Mouse (Mus musculus): ENCODE data around the gene Ptprf.

Gene Ptprf

GRCm38 (mm10) chr4:118218521-118218920 is 72.7 kb downstream of the Ptprf start:
- DNase-seq (ENCODE audit: extremely low read depth, insufficient read length, low spot score) = no peak

GRCm38 (mm10) chr4:118216726-118217595 is 74.2 kb downstream of the Ptprf start:
- no peak for DNase-seq (ENCODE audit: extremely low read depth, insufficient read length, low spot score)

GRCm38 (mm10) chr4:118214891-118215290 is 76.3 kb downstream of the Ptprf start:
- no peak for DNase-seq (ENCODE audit: extremely low read depth, insufficient read length, low spot score)

- no peak for DNase-seq (ENCODE audit: extremely low read depth, insufficient read length, low spot score)
Observed at GRCm38 (mm10) chr4:118206918-118207640, 84.1 kb downstream of the Ptprf start.

GRCm38 (mm10) chr4:118205906-118206305 is 85.3 kb downstream of the Ptprf start:
- no peak for DNase-seq (ENCODE audit: extremely low read depth, insufficient read length, low spot score)

- no peak for DNase-seq (ENCODE audit: extremely low read depth, insufficient read length, low spot score)
Observed at GRCm38 (mm10) chr4:118199093-118199492, 92.1 kb downstream of the Ptprf start.

- no peak for DNase-seq (ENCODE audit: extremely low read depth, insufficient read length, low spot score)
Observed at GRCm38 (mm10) chr4:118198606-118199005, 92.6 kb downstream of the Ptprf start.

- DNase-seq (ENCODE audit: extremely low read depth, insufficient read length, low spot score) = no peak
Observed at GRCm38 (mm10) chr4:118196185-118196584, 95.0 kb downstream of the Ptprf start.

- no peak for DNase-seq (ENCODE audit: extremely low read depth, insufficient read length, low spot score)
Observed at GRCm38 (mm10) chr4:118180301-118181080, 110.7 kb downstream of the Ptprf start.

- DNase-seq (ENCODE audit: extremely low read depth, insufficient read length, low spot score) = peak; percentile 95
Observed at GRCm38 (mm10) chr4:118179467-118180300, 111.5 kb downstream of the Ptprf start, which contains the start of gene Kdm4a. TSS of gene Kdm4a (minus strand) at chr4:118180043.

GRCm38 (mm10) chr4:118178952-118179466 is 112.2 kb downstream of the Ptprf start:
- DNase-seq (ENCODE audit: extremely low read depth, insufficient read length, low spot score) = no peak

GRCm38 (mm10) chr4:118172461-118172860 is 118.7 kb downstream of the Ptprf start:
- DNase-seq (ENCODE audit: extremely low read depth, insufficient read length, low spot score) = no peak

- peak; percentile 16 for DNase-seq (ENCODE audit: extremely low read depth, insufficient read length, low spot score)
Observed at GRCm38 (mm10) chr4:118171006-118171405, 120.2 kb downstream of the Ptprf start.

- DNase-seq (ENCODE audit: extremely low read depth, insufficient read length, low spot score) = no peak
Observed at GRCm38 (mm10) chr4:118162123-118162522, 129.1 kb downstream of the Ptprf start.

Measured in 3134 (cell line).